Mouse (Mus musculus): ENCODE results near the gene Crybb1. TPM values are rescaled to one million over a fixed set of nuclear protein-coding genes. Genes with fewer than 3 reads are reported as not detected.

Crybb1 gene
- total RNA-seq, 2 experiments from 2014 or later = 1.2 to 4.2 TPM

- ATAC-seq (ENCODE audit: poor library complexity, severe bottlenecking) = no peak
These were observed 28.1 kb downstream of the Crybb1 start for GRCm38 (mm10) chr5:112283543-112284202.

- ATAC-seq (ENCODE audit: poor library complexity, severe bottlenecking) = no peak
These were observed 28.6 kb downstream of the Crybb1 start for GRCm38 (mm10) chr5:112284203-112284582.

GRCm38 (mm10) chr5:112285548-112286085, 30.0 kb downstream of the Crybb1 start:
- no peak for ATAC-seq (ENCODE audit: poor library complexity, severe bottlenecking)

GRCm38 (mm10) chr5:112286608-112286983, 31.0 kb downstream of the Crybb1 start:
- ATAC-seq (ENCODE audit: poor library complexity, severe bottlenecking) = no peak

GRCm38 (mm10) chr5:112286984-112287641, 31.5 kb downstream of the Crybb1 start:
- peak; percentile 83 for ATAC-seq (ENCODE audit: poor library complexity, severe bottlenecking)

GRCm38 (mm10) chr5:112287652-112288051, 32.0 kb downstream of the Crybb1 start:
- ATAC-seq (ENCODE audit: poor library complexity, severe bottlenecking) = 0 out of 2 replicates have a peak, but pooled peaks have one; percentile 5

GRCm38 (mm10) chr5:112288193-112289141, 32.9 kb downstream of the Crybb1 start:
- ATAC-seq (ENCODE audit: poor library complexity, severe bottlenecking) = no peak

GRCm38 (mm10) chr5:112289236-112289635, 33.6 kb downstream of the Crybb1 start:
- no peak for ATAC-seq (ENCODE audit: poor library complexity, severe bottlenecking)

GRCm38 (mm10) chr5:112289819-112290535, 34.4 kb downstream of the Crybb1 start:
- no peak for ATAC-seq (ENCODE audit: poor library complexity, severe bottlenecking)

- ATAC-seq (ENCODE audit: poor library complexity, severe bottlenecking) = no peak
These were observed 34.9 kb downstream of the Crybb1 start for GRCm38 (mm10) chr5:112290536-112290880.

GRCm38 (mm10) chr5:112291866-112292265, 36.3 kb downstream of the Crybb1 start:
- ATAC-seq (ENCODE audit: poor library complexity, severe bottlenecking) = no peak

GRCm38 (mm10) chr5:112292343-112292980, 36.8 kb downstream of the Crybb1 start:
- no peak for ATAC-seq (ENCODE audit: poor library complexity, severe bottlenecking)

GRCm38 (mm10) chr5:112293800-112294199, 38.2 kb downstream of the Crybb1 start:
- no peak for ATAC-seq (ENCODE audit: poor library complexity, severe bottlenecking)

- no peak for ATAC-seq (ENCODE audit: poor library complexity, severe bottlenecking)
These were observed 39.1 kb downstream of the Crybb1 start for GRCm38 (mm10) chr5:112294696-112295095.

- no peak for ATAC-seq (ENCODE audit: poor library complexity, severe bottlenecking)
These were observed 39.5 kb downstream of the Crybb1 start for GRCm38 (mm10) chr5:112295162-112295561.

- no peak for ATAC-seq (ENCODE audit: poor library complexity, severe bottlenecking)
These were observed 39.9 kb downstream of the Crybb1 start for GRCm38 (mm10) chr5:112295564-112295963.

GRCm38 (mm10) chr5:112296404-112297181, 41.0 kb downstream of the Crybb1 start:
- ATAC-seq (ENCODE audit: poor library complexity, severe bottlenecking) = no peak

GRCm38 (mm10) chr5:112297257-112297656, 41.6 kb downstream of the Crybb1 start:
- ATAC-seq (ENCODE audit: poor library complexity, severe bottlenecking) = peak; percentile 48
